ENCODE assay signal across 7 mouse cellular contexts in the genomic region with DNA sequence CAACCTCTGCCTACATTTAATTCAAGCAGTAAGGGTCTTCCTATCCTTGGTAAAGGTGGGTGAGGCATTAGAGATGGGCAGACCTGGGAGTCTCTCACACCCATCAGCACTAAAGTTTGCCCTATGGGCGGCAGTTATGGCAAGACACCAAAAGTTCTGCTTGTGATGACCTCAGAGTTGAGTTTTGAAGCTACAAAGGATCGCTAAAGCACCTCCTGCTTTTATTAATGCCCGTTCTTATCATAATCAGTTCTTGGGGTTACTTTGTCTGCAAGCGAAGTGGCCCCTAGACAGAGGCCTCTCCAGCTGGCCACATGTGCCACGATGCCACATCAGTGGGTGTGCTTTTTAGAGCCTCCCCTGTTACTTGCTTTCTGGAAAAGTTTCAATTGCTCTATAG. TPM values are rescaled to one million over a fixed set of nuclear protein-coding genes. Genes with fewer than 3 reads are reported as not detected.
"Had no signal": no experiment of that assay in that cellular context is flagged by ENCODE, and none has a peak within 500 bp of the region (broad histone marks: within the 10 kb centered on the region; RNA-seq: fewer than 3 reads in every experiment).

No protein-coding gene starts in this region.

- H3K27ac ChIP-seq: kidney, postnatal 0 days; layer of hippocampus, adult 2 months; limb, embryonic 13.5 days; midbrain, embryonic 15.5 days had no signal

- H3K4me3 ChIP-seq: layer of hippocampus, adult 2 months; midbrain, embryonic 15.5 days had no signal

- H3K9ac ChIP-seq: limb, embryonic 13.5 days; lung, embryonic 14.5 days; midbrain, embryonic 15.5 days had no signal

- ATAC-seq: midbrain, embryonic 15.5 days had no signal

- H3K36me3 ChIP-seq: limb, embryonic 13.5 days; midbrain, embryonic 15.5 days had no signal

- H3K4me2 ChIP-seq: midbrain, embryonic 11.5 days; midbrain, embryonic 15.5 days had no signal

- H3K9me3 ChIP-seq: limb, embryonic 13.5 days; midbrain, embryonic 15.5 days had no signal

RNA-seq across cellular contexts. Expression of a gene that starts 35.8 kb away (rescaled TPM):
- polyA plus RNA-seq: midbrain, embryonic 11.5 days; neural tube, embryonic 14.5 days had no signal
